Mouse (Mus musculus) G1E-ER4 (cell line): Measurements from ENCODE around the gene Entpd1. TPM values are rescaled to one million over a fixed set of nuclear protein-coding genes. Genes with fewer than 3 reads are reported as not detected.

Experiments used
- GATA1 ChIP-seq: IDR thresholded peaks from one replicate; pipeline ENCODE4 v1.8.0; 2012; ENCODE audit warnings: low read length, inconsistent platforms
- polyA plus RNA-seq: library from polyadenylated mRNA; stranded (reverse); fragments of >175 nt; gene quantifications from 2 replicates; pipeline ENCODE4 v1.2.3, GENCODE M21; 2012

Gene Entpd1
- polyA plus RNA-seq, 1 experiment: not detected

DNA sequence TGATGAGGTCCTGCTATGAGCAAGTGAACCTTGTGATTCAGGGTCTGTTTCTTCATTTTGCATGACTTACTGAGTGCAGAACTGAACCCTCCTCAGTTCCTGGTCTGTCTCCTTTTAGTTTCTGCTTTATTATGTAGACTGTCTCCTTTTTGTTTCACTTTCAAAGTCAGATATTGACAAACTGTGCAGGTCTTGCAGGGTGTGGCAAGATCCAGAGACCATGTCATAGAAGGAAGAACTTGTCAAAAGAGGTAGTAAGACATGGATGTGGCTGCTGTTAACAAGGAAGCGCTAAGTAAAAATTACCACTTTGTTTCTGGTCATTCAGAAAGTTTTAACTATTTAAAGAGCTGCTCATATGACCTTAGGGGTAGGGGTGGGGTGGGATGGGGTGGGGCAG, 72.0 kb downstream of the Entpd1 start:
- no peak for TF ChIP-seq GATA1

DNA sequence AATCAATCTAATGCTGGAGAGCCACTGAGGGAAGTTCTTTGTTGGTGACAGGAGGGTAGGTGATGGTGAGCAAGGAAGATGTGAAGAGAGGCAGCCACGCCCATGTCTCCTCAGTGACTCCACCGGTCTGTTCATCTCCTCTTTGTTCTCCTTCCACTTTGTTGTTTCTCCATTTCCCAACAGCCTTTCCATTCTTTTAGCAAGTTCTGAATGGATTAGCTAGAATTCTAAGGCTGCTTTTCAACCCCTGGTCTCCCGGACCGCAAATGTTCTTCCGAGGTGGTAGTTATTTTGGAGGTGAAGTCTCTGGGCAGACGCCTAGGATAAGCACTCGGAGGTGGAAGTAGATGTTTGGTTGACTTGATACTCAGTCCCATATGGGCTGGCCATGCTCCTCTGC, 72.4 kb downstream of the Entpd1 start:
- TF ChIP-seq GATA1: no peak

DNA sequence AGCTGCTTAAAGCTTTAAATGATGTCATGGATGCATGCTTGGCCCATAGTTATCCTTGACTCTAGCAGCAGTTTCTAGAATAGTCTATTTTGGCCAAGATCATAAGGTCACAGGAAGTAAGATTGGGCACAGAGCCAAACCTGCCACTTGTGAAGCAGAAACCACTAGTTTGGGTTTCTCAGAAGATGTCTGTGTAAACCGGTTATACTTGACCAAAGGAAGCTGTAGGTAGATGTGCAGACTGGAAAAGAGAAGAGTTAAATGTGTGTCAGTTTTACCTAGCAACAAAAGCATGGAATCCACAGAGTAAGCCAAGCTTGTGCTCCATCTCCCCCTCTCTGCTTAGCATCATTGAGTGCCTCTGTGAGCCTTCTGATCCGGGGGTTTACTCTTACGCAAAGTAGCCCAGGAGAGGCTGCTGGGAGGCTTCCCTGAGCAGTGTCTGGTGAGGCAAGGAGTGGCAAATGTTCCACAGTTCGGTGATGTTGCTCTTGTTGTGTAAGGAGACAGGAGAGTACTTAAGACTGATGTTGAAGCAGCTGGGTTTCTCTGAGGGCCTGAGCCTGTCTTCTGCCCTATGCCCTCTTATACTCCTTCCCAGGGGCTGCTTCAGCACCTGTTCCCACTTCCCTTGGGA, 75.2 kb downstream of the Entpd1 start:
- TF ChIP-seq GATA1: no peak

DNA sequence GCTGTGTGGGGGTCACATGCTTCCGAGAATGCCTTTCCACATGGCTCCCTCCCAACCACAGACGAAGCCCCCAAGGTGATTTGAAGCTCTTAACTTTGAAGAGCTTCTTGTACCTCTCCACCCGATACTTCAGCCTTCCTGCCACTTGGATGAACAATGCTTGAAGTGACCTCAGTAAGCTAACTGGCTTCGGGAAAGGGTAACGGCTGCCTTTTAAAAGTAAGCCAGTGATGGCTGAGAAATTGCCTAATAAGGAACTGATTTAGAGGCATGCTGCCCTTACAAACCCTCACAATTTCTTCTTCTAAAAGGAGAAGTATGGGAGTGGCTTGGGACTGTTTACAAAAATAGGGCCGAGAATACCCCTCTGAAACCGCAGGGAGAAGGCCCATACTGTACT, 81.0 kb downstream of the Entpd1 start:
- TF ChIP-seq GATA1: no peak

DNA sequence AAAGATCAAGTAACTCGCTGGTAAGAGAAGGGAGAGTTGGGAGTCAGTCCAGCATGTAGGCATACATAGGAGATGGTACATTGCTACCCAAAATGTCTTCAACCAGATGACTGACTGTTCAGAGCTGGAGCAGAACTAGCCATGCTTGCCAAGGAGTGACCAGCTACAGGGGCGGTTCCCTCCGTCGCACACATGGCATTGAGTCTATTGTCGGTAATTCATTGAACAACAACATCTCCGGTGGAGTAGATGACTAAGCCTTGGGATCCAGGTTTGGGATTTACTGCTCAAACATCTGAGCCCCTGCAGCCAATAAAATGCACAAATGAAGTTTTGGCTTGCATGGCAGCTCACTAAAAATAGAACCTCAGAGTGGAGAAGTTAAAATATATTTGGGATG, 84.0 kb downstream of the Entpd1 start:
- TF ChIP-seq GATA1: no peak

DNA sequence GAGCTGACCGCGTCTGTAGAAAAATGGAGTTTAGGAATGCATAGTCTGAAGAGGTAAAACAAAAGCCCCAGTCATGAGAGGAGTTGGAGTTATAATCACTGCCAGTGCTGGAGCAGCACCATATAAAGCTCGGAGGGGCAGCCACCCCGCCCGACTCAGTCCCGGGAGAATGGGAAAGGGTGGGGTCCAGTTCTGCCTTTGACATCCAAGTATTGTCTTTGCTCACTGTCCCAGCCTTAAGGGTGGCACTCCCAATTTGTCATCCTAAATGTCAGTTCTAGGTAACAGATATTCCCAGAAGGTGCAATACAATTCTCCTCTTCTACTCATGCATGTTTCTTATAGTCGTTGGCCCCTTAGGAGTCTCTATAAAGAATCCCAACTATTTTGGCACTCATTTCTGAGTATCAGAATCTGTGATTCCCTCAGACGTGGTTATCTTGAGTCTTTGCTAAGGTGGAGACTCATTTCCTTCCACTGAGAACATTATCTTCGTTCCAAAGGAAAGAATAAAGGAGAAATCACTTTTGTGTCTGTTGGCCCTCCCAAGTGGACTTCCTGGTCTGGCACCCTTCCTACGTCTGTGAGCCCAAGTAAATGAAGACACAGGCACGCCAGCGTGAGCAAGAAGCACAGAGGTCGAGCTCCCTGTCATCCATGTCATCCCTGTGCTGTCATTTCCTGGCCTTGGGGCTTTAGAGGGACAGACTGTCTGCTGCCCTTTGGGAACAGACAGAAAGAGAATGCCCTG, 86.1 kb downstream of the Entpd1 start:
- TF ChIP-seq GATA1: no peak

DNA sequence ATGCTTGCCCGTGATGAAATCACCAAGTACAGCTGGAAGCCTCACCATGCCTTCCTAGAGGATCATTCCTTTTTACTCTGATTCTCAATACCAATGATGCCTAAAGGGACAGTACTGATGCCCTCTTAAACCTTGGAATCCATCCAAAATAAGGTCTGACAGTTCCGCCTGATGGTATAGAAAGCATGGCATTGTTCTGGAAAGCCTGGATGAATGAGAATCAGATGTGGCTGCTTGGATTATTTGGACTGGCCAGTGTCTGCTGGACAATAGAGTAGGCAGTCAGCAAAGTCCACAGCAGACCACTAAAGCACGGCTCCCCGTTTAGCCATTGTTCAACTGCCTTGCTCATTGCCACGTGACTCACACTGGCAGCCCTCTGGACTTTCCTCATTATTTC, 87.7 kb downstream of the Entpd1 start:
- TF ChIP-seq GATA1: no peak

DNA sequence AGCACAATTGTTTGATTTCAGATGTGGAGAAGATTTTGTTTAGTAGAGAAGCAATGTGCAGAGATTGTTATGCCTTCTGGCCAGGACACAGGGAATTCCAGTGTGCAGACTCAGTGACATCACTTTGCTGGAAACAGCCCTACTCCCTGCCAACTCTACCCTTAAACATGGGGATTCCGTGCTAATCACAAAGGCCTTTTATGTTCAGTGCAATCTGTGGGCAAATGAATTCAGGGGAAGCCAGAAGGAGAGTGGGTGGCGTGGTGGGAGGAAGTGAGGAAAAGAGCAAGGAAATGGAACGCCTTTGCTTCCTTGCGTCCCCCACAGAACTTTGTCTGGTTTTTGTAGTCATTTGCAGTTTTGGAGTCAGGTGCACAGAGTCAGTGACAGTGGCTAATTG, 90.2 kb downstream of the Entpd1 start:
- TF ChIP-seq GATA1: no peak

DNA sequence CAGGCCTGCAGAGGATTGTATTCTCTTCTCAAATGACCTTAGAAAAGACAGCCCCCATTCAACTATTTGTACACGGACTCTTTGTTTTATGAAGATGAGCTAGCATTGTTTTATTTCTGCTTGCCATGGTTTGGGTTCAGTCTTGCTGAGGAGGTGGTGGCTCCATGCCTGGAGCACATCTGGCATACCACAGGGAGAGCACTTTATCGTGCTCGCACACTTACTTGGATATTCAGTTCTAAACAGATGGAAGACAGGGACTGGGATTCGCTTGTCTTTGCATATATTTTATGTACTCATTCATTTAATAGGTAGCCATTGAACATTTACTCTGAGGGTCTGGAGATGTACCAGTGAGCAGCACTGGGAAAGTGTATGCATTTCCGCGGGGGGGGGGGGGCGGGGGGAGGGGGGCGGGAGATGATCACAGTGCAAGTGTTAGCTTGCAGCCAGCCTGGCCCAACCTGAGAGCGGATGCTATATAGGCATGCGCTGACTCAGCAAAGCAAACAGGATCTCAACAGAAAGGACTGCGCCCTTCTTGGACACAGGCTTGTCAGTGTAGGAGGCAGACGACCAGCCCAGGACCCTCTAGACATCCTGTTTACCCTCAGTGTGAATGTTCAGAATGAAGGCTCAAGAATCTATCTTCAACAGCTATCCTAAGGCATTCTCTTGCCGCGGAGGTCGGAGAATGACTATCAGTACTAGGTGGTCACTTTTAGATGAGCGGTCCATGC, 100.9 kb downstream of the Entpd1 start:
- no peak for TF ChIP-seq GATA1

DNA sequence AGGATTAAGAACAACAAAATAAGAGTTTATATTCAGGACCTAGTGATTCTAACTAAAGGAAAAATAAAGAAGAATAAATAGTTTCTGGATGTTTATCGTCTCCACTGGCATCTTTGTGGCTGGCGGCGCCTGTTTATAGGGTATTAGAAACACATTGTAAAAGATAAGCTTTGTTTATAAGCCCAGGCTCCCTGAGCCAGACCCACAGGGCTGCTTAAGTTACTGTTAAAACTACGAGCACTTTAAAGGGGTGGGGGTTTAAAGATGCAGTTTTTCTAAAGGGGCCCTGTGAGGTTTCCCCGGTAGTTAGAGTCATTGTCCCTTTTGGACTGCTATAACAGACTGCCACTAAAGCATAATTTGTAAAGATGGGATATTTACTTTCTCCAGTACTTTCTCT, 102.5 kb downstream of the Entpd1 start:
- TF ChIP-seq GATA1: no peak

DNA sequence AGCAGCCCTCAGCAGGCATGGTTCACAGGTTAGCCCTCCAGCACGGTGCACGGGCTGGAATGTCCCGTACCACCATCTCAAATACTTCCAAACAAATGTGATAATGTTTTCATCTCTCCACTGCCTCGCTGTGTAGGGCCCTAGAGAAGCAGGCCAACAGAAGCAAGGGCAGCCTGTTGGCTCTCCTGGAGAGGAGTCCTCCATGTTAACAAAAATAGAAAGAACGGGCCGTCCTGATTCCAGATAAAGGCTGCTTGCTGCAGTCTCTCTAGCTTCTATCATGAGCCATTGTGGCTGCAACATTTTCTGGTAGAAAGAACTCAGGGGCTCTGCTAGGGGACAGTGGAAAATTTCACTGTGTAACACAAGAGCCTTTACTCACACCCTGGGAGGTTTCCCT, 104.8 kb downstream of the Entpd1 start:
- TF ChIP-seq GATA1: no peak

DNA sequence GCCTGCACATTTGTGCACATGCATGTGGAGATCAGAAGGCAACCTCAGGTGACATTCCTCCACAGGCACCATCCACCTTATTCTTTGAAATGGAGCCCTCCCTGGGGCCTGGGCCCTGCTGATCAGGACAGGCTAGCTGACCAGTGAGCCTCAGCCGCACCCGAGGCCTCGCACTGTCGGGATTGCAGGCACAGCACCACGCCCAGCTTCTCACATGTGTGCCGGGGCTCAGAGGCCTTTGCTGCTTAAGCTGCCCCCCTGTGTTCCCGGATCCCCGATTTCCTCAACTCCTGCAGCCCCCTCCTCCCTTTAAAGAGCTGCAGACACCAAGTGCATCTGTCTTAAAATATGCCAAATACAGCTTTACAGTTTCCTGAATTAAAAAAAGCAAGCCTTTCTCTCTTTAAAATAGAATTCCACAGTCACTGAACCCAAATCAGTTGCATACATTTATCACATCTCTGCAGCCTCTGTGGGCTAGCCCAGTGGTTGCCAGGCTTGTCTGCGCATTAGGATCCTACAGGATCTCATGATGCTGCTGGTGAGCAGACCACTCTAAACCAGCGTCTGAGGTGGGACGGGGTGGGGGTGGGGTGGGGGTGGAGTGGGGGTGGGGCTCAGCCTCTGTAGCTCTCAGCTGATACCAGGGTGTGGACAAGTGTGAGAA, 107.4 kb downstream of the Entpd1 start:
- TF ChIP-seq GATA1: no peak

DNA sequence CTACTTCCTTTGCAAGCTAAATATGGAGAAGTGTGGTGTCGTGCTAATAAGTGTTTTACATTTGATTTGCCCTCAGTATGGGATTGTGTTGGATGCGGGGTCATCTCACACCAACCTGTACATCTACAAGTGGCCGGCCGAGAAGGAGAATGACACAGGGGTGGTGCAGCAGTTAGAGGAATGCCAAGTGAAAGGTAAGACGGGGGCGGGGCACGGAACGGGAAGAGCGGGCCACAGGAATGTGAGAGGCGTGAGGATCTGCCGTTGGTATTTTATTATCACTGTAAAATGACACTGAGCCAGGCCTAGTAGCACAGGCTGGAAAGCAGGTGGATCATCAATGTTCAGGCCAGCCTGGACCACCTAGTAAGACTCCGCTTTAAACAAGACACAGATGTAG, 108.2 kb downstream of the Entpd1 start:
- no peak for TF ChIP-seq GATA1

DNA sequence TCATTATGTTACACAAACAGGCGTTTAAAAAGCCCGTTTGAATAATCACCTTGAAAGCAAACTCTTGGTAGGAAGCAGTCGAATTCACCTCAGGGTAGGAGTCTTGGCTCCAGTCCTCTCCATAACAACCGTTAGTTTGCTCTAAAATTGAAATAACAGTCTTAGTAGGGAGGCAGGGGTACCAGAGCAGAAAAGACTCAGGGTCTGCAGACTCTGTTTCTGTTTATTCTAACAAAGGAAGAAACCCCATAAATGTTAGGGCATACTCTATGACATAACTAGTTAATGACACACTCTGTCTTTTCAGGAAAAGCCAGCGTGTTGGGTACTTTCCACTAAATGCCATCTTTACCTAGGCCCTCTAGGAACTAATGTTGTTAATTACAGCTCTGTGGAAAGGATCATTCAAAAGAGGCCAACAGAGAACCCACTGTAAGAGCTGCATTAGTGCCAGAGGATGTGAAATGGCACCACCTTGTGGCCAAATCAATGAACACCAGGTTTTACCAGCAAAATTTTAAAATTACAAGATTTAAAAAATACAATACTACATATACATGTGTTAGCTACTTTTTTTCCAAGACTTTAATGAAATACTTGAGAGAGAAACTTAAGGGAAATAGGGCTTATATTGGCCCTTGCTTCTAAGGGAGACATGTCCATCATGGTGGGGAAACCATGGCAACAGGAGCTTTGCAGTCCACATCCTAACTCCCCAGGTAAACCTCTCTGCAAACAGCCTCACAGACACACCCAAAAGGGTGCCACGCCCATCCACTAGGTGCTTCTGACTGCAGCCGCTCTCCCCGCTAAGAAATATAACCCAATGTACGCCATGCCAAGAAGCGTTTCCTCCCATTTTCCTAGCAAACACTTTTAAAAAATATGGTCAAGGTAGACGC, 110.2 kb downstream of the Entpd1 start:
- TF ChIP-seq GATA1: no peak

DNA sequence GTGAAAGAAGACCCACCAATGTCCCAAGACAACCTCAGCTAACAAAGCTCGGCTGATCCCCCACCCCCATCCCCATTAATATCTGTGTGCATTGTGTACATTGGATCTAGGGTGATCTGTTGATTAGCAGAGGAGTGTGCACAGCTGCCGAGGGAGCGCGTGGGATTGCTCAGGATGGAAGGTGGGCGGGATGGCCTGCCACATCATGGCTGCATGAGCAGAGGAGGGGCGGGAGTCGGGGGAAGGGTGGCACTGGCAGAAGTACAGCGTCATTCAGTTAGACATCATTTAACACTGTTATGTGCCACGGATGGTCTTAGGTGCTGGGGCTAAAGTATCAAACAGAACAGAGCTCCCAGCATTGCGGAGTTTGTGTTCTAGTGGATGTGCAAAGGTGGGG, 111.3 kb downstream of the Entpd1 start:
- TF ChIP-seq GATA1: no peak

DNA sequence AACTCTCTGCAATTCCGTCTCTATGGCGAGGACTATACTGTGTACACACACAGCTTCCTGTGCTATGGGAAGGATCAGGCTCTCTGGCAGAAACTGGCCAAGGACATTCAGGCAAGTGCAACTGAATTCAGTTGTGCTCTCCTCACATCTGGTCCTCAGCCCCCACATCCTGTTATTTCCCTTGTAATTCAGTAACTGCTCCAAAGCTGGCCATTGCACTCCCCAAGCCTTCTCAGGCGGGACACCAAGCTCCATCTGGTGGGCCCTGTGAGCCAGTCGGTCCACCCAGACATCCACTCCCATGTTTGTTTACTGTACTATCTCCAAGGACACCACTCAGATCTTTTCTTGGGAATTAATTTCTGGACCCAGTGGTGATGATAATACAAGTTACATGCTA, 114.0 kb downstream of the Entpd1 start:
- TF ChIP-seq GATA1: no peak
